Mouse (Mus musculus): ENCODE data around the gene Mtg2. TPM values are rescaled to one million over a fixed set of nuclear protein-coding genes. Genes with fewer than 3 reads are reported as not detected.

Gene Mtg2
- 43.1 TPM for polyA plus RNA-seq (2014; fragmentation: Illumina TruSeq; extraction: RNeasy Lipid Tissue Mini Kit (QIAGEN cat#74804); ENCODE audit: low read depth, low replicate concordance)

GRCm38 (mm10) chr2:180070481-180071453 is at the start of gene Mtg2:
Gene Mtg2 (plus strand): TSS chr2:180070588.

GRCm38 (mm10) chr2:180024401-180025098 is 45.8 kb upstream of the Mtg2 start, which contains the start of gene Lsm14b:
Gene Lsm14b (plus strand): TSS chr2:180024987.

DNA sequence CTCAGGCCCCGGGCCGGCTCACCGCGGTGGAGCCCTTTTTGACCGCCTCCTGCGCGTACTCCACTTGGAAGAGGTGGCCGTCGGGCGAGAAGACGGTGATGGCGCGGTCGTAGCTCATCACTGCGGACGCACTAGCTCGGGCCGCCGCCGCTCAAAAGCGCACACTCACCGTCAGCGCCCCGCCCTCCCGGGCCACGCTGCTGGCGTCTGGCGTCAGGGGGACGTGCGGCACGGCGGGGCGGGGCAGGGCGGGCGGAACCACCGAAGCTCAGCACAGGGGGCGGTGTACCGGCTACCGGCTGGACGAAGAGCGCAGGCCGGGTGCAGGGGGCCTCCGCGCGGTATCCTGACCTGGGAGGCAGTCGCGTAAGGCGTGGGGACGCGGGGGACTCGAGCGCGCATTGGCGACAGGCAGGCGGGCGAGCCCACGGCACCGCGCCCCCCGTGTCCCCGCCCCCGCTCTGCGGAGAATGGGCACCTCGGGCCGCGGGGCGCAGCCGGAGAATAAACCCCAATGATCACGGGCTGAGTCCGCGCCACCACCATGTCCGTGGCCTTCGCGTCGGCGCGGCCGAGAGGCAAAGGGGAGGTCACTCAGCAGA is 28.0 kb upstream of the Mtg2 start, which contains the start of the genes Psma7 and Ss18l1:
Gene Psma7 (minus strand): TSS at position 178 of the 602 bp plus-strand sequence.
Gene Ss18l1 (plus strand): TSS at position 254 of the 602 bp plus-strand sequence.

DNA sequence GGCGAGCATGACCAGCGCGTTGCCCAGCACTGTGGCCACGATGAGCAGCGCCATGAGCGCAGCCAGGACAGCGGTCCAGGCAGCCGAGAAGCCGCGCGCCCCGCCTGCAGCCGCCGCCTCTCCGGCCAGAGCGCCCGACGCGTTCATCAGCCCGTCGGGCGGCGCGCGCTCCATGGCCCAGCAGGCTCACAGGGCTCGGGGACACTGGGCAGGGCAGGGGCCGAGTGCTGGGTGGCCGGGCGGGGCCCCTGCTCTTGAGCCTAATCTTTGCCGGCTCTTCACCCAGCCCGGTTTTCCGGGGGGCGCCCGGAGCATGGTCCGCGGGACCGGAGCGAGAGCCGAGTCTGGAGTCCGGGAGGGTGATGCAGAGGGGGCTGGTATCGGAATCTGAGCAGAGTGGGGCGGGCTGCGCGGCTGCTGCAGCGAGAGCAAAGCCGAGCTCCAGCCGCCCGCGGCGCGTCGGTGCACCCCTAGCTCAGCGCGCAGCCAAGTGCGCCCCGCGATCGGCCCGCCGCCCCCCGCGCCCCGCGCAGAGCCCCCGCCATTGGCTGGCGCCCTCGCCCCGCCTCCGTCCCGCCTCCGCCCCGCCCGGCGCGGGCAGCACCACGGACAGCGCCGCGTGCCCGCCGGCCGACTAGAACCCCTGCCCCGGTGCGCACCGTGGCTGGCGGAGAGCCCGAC is 33.7 kb downstream of the Mtg2 start, which contains the start of gene Hrh3:
Gene Hrh3 (minus strand): TSS at position 511 of the 681 bp plus-strand sequence.

GRCm38 (mm10) chr2:180118661-180119438 is 48.5 kb downstream of the Mtg2 start, which contains the start of gene Osbpl2:
Gene Osbpl2 (plus strand): TSS chr2:180119306.

Other genes starting within 250 kb of the Mtg2 start
- gene Taf4, start 93.9 kb upstream of the Mtg2 start, polyA plus RNA-seq (2014; fragmentation: Illumina TruSeq; extraction: RNeasy Lipid Tissue Mini Kit (QIAGEN cat#74804); ENCODE audit: low read depth, low replicate concordance) = 14.7 TPM
- 53.8 TPM for gene Lsm14b, start 45.6 kb upstream of the Mtg2 start, polyA plus RNA-seq (2014; fragmentation: Illumina TruSeq; extraction: RNeasy Lipid Tissue Mini Kit (QIAGEN cat#74804); ENCODE audit: low read depth, low replicate concordance)
- 210 TPM for gene Psma7, start 28.2 kb upstream of the Mtg2 start, polyA plus RNA-seq (2014; fragmentation: Illumina TruSeq; extraction: RNeasy Lipid Tissue Mini Kit (QIAGEN cat#74804); ENCODE audit: low read depth, low replicate concordance)
- 3.1 TPM for gene Ss18l1, start 28.1 kb upstream of the Mtg2 start, polyA plus RNA-seq (2014; fragmentation: Illumina TruSeq; extraction: RNeasy Lipid Tissue Mini Kit (QIAGEN cat#74804); ENCODE audit: low read depth, low replicate concordance)
- gene Hrh3, start 33.9 kb downstream of the Mtg2 start, polyA plus RNA-seq (2014; fragmentation: Illumina TruSeq; extraction: RNeasy Lipid Tissue Mini Kit (QIAGEN cat#74804); ENCODE audit: low read depth, low replicate concordance) = not detected
- gene Osbpl2, start 48.7 kb downstream of the Mtg2 start, polyA plus RNA-seq (2014; fragmentation: Illumina TruSeq; extraction: RNeasy Lipid Tissue Mini Kit (QIAGEN cat#74804); ENCODE audit: low read depth, low replicate concordance) = 43.3 TPM
- 94.5 TPM for gene Adrm1, start 100.9 kb downstream of the Mtg2 start, polyA plus RNA-seq (2014; fragmentation: Illumina TruSeq; extraction: RNeasy Lipid Tissue Mini Kit (QIAGEN cat#74804); ENCODE audit: low read depth, low replicate concordance)
- 105 TPM for gene Lama5, start 155.3 kb downstream of the Mtg2 start, polyA plus RNA-seq (2014; fragmentation: Illumina TruSeq; extraction: RNeasy Lipid Tissue Mini Kit (QIAGEN cat#74804); ENCODE audit: low read depth, low replicate concordance)
- gene Rps21, start 186.8 kb downstream of the Mtg2 start, polyA plus RNA-seq (2014; fragmentation: Illumina TruSeq; extraction: RNeasy Lipid Tissue Mini Kit (QIAGEN cat#74804); ENCODE audit: low read depth, low replicate concordance) = 633 TPM
- gene Cables2, start 202.9 kb downstream of the Mtg2 start, polyA plus RNA-seq (2014; fragmentation: Illumina TruSeq; extraction: RNeasy Lipid Tissue Mini Kit (QIAGEN cat#74804); ENCODE audit: low read depth, low replicate concordance) = 15.7 TPM
- not detected for gene Rbbp8nl, start 219.3 kb downstream of the Mtg2 start, polyA plus RNA-seq (2014; fragmentation: Illumina TruSeq; extraction: RNeasy Lipid Tissue Mini Kit (QIAGEN cat#74804); ENCODE audit: low read depth, low replicate concordance)